Mouse (Mus musculus) urinary bladder, adult 18-20 months (tissue): Measurements from ENCODE around the gene Dnmt3a.

Experiments
- DNase-seq, 2 experiments: peaks; one replicate each; pipeline ENCODE4 v3.0.0; 2022; ENCODE audit warnings: low spot score in 2 of 2, mixed read lengths in 2 of 2

The Dnmt3a gene

DNA sequence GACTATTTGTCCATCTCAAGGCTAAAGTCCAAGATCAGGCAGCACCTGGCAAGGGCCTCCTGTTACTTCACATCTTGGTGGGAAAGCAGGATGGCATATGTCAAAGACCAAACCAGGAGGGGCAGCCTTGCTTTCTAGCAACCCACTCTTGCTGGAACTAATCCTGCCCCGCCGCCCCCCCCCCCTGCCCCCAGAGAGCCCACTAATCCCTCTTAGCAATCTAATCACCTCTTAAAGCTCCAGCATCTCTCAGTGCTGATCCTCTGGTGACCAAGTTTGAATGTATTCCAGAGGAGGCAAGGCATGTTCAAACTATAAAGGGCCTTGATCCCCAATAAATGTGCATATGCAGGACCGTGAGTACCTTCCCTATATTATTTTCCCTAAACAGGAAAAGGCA lies 18.8 kb upstream of the Dnmt3a start:
- no peak for DNase-seq

DNA sequence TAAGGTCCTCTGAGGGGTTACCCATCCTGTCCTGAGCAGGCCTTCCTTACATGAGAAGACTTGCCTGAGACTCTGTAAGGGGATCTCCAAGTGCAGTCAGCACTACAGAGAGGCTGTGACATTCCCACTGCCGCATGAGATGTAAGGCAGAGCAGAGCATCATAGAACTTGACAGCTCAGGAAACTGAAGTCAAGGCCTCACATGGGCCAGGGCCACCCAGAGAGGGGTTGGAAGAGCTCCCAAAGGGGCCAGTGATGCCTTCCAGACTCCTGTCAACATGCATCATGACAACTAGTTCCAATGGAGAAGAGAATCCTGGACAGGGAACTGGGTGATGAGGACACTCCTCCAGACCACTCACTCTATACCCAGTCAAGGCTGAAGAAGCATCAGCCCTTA lies 18.3 kb upstream of the Dnmt3a start:
- DNase-seq, result no peak

- DNase-seq, result no peak
Observed at GRCm38 (mm10) chr12:3788421-3789051, 17.3 kb upstream of the Dnmt3a start.

GRCm38 (mm10) chr12:3789626-3790185 lies 16.1 kb upstream of the Dnmt3a start:
- no peak for DNase-seq

- no peak for DNase-seq
Observed at GRCm38 (mm10) chr12:3791257-3791656, 14.6 kb upstream of the Dnmt3a start.

DNA sequence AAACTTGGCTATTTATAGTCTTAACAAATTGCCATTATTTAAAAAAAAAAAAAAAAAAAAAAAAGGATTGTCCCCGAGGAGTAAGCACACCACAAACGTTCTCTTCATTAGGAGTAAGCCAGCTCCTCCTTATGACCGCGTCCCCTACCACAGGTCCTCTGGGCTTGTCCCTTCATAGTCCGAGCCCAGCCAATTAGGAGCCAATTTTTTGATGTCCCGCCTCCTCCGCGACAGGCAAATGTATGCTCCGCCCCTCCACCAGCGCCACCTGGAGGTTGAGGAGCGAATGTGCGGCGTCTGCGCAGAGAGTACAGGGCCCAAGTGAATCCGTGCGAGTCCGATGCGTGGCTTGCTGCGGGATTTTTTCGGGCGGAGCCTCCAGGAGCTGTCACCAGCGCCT lies 14.1 kb upstream of the Dnmt3a start:
- DNase-seq, result peak; percentile 88 to 95

GRCm38 (mm10) chr12:3792248-3792647 lies 13.6 kb upstream of the Dnmt3a start:
- no peak for DNase-seq

DNA sequence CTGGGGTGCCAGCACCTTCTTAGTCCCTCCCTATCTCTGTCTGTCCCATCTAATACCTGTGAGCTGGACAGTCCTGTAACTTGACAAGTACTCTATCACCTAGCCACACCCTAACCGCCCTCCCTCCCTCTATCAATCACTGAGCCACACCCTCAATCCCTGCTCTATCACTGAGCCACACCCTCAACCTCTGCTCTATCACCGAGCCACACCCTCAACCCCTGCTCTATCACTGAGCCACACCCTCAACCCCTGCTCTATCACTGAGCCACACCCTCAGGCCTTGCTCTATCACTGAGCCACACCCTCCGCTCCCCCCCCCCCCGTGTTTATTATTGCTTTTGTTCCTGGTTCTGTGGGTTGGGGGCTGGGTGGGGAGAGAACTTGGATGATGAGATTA lies 10.2 kb upstream of the Dnmt3a start:
- DNase-seq, result no peak

DNA sequence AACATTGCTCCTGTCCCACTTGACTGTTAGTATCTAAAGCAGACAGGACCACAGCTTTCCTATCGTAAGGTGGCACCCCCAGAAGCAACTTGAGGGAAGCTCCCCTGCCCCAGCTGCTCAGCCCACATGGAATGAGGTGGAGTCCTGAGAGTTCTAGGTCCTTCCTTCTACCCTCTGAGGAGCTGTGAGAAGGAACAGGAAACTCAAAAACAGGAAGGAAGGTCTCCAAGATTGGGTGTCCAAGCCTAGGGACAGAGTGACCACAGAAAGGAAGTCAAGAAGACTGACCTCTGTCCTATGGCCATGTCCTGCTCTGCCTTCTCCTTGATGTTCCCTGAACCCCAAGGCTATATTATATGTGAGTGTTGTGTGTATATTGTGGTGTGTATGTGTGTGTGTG lies 6.3 kb upstream of the Dnmt3a start:
- no peak for DNase-seq

GRCm38 (mm10) chr12:3806271-3806684 lies 471 bp downstream of the Dnmt3a start:
- DNase-seq, result peak; percentile 51 to 53

DNA sequence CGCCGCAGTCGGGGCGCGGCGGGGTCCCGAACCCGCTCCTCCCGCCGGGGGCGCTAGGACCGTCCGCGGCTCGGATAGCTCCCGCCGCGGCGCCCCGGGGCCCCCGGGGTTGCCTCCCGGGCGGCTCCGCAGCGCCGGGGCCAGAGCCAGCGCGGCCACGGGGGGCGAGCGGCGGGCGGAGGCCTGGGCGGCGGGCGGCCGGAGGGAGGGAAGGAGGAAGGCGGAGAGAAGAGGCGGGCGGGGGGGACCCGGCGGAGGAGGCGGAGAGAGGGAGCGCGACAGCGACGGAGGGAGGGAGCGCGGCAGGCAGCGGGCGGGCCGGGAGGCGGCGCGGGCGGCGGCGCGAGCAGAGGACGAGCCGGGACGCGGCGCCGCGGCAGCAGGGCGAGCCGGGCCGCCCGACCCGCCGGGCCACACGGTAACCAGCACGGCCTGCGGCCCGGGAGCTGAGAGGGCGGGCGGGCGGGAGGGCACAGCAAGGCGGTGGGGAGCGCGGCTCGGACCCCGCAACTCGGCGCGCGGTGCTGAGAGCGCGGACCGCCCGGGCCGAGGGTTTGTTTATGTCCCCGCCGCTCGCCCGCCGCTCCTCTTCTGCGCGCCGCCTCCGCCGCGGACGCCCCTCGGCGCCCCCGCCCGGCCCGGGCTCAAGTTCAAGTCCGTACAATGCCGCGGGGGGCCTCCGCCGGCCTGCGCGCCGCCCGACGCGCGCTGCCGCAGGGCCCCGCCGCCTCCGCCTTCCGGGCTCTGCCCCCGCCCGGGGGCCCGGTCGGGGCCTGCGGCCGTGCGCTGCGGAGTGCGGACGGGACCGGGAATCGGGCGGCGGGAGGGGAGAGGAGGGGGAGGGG lies 1.1 kb downstream of the Dnmt3a start:
- peak; percentile 47 to 73 for DNase-seq

- peak; percentile 38 to 55 for DNase-seq
Observed at GRCm38 (mm10) chr12:3807548-3808395, 2.0 kb downstream of the Dnmt3a start.

DNA sequence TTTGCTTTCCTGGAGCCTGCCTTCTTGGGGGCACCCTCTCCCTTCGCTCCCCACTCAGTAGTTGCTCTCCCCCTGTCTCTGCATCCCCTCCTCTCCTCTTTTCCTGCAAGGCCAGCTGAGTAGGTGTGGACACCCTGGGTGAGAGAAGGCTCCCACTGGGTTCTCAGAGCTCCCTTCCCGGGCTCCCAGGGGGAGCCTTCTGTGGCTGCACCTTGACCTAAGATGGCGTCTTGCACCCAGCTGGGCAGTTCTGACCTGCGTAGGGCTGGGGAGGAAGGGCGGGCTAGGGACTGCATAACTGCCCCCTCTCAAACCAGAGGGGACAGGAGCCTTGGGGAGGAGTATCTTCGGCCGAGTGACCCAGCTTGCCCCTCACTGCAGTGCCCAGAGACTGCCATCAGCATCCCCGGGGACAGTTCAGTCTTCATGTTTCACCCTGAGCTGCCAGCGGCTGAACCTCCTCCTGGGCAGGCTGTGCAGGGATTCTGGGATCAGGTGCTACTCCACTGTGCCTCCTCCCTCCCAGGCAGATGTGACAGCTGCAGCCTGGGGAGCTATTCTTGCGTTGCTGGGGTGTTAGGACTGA lies 2.7 kb downstream of the Dnmt3a start:
- peak in 1 of 2 experiments; percentile 49 for DNase-seq

- DNase-seq, result no peak
Observed at GRCm38 (mm10) chr12:3809520-3810180, 3.8 kb downstream of the Dnmt3a start.

DNA sequence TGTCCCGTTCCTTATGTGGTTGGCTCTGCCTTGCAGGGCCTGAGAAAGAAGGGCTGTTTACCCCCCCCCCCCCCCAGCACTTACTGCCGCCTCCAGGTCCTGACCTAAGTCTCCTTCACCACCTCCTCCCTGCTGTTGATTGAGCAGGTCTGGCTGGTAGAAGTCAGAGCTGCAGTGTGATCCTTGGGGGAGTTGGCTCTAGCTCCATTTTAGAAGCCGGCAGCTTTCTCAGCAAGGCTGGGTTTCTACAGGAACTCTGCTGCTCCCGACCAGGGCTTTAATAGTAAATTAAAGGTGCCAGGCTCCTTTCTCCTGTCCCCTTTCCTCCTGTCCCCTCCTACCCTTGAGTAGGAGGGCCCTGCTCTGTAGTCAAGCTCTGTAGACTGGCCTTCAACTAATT lies 4.6 kb downstream of the Dnmt3a start:
- DNase-seq, result no peak

- DNase-seq, result no peak
Observed at GRCm38 (mm10) chr12:3811596-3811995, 5.8 kb downstream of the Dnmt3a start.

DNA sequence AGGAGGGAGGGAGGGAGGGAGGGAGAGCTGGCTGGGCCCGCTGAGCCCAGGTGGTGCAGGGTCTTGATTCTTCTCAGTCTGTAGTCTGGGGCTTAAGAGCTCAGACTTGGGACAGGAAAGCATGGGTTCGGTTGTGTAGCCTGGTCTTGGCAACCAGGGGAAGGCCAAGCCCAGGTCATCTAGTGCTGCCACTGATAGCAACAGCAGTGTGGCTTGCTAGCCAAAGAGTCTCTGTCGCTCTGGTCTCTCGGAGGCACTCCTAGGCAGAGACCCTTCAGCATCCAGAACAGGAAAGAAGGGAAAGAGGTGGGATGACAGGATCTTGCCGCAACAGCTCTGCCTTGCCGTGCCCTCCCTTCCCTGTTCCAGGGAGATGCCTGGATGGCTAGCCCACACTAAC lies 6.4 kb downstream of the Dnmt3a start:
- no peak for DNase-seq

GRCm38 (mm10) chr12:3813138-3813537 lies 7.3 kb downstream of the Dnmt3a start:
- no peak for DNase-seq

- no peak for DNase-seq
Observed at GRCm38 (mm10) chr12:3815386-3815785, 9.6 kb downstream of the Dnmt3a start.

- DNase-seq, result no peak
Observed at GRCm38 (mm10) chr12:3817033-3817432, 11.2 kb downstream of the Dnmt3a start.

- no peak for DNase-seq
Observed at GRCm38 (mm10) chr12:3817566-3817965, 11.8 kb downstream of the Dnmt3a start.
